In the genomic region with DNA sequence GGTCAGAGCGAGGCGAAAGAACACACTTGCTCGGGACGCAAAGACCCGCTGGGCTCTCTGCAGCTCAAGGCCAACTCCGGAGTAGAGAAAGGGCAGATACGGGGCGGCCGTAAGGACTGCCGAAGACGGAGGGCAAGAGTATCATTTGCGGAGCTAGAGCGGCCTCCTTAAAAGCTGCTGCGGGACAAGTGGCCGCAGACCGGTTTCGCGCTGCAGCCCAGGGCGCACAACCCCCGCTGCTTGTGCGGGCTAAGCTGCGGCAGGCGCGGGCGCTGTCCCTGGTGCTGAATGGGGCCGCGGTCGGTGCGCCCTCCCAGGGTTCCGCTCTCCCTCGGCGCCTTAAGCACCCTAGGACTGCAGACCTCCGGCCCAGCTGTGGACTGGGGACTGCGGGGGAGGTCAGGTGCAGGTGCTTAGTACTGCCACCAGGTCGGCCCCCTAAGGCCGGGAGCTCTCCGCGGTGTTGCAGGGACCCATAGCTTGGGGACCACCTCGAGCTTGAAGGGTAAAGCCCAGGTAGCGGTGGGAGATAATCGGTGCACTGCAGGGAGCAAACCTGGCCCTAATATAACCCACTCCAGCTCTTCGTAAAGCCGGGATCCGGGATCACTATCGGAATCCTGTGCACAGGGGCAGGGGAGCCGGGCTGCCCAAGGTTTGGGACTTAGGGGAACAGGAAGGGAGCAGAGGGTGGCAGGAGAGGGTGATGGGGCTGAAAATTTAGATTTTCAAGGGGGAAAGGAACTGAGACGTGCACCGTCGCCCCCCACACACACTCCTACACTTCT, we compare ENCODE assay signal across 9 mouse cellular contexts. TPM values are rescaled to one million over a fixed set of nuclear protein-coding genes. Genes with fewer than 3 reads are reported as not detected.
DNase-seq lines count a peak whose midpoint lies in the region; ATAC-seq lines count a peak whose summit lies in the region.
"Had no signal": no experiment of that assay in that cellular context is flagged by ENCODE, and none has a peak within 500 bp of the region (broad histone marks: within the 10 kb centered on the region; RNA-seq: fewer than 3 reads in every experiment).

No protein-coding gene starts in this region.

- peak overlapping the region; percentile 58; the same call in 1 of the 2 replicates for H3K27ac ChIP-seq in heart, embryonic 11.5 days (ENCODE audit: low read depth, low read length)
- H3K27ac ChIP-seq in neural tube, embryonic 15.5 days (replicated peaks), result peak overlapping the region; percentile 82

- H3K9me3 ChIP-seq in heart, embryonic 11.5 days (replicated peaks; ENCODE audit: control insufficient read depth, low read length), result no peaks in the 10 kb centered on the region
- no peaks in the 10 kb centered on the region for H3K9me3 ChIP-seq in neural tube, embryonic 15.5 days (replicated peaks)

- peaks cover 63% of the 10 kb centered on the region for H3K27me3 ChIP-seq in heart, embryonic 11.5 days (ENCODE audit: control insufficient read depth, insufficient read depth, low read length)
- peaks cover 3% of the 10 kb centered on the region; the same call in 1 of the 2 replicates for H3K27me3 ChIP-seq in neural tube, embryonic 15.5 days (replicated peaks)

- H3K36me3 ChIP-seq in heart, embryonic 11.5 days (ENCODE audit: control insufficient read depth, insufficient read depth, low read length), result no peaks in the 10 kb centered on the region
- H3K36me3 ChIP-seq in neural tube, embryonic 15.5 days, result no peaks in the 10 kb centered on the region

- DNase-seq in 3134 (ENCODE audit: extremely low read depth, insufficient read length, low spot score), result peak; percentile 20
- DNase-seq in adrenal gland, postnatal 10 days, result peak; percentile 86
- DNase-seq in embryo, embryonic 9.5 days (ENCODE audit: extremely low spot score), result peak; percentile 83
- DNase-seq in kidney, adult 9 months, result peak; percentile 20
- DNase-seq in lung, adult 18-20 months, result peak; percentile 23 to 48
- peak; percentile 55 for DNase-seq in urinary bladder, postnatal 25 days (ENCODE audit: low spot score)

- ATAC-seq in heart, embryonic 11.5 days (replicated peaks; ENCODE audit: insufficient number of reproducible peaks, low FRiP score, low TSS enrichment), result no peak; the same call in 1 of the 2 replicates
- peak; percentile 40 for ATAC-seq in neural tube, embryonic 15.5 days (ENCODE audit: low FRiP score)

- H3K9ac ChIP-seq in heart, embryonic 11.5 days (ENCODE audit: low read depth, low read length), result 0 out of 2 replicates have a peak overlapping the region, but pooled peaks have one; percentile 23
- peak overlapping the region; percentile 61 for H3K9ac ChIP-seq in neural tube, embryonic 15.5 days (replicated peaks)

- WGBS in heart, embryonic 11.5 days (ENCODE audit: insufficient replicate concordance), result 1% methylated on average over 48 of the region's 49 CpGs
- WGBS in neural tube, embryonic 15.5 days, result under 1% methylated on average over 49 of the region's 49 CpGs

- H3K4me1 ChIP-seq in heart, embryonic 11.5 days (ENCODE audit: control insufficient read depth, insufficient read depth, low read length), result peaks cover 21% of the 10 kb centered on the region
- H3K4me1 ChIP-seq in neural tube, embryonic 15.5 days, result peaks cover 56% of the 10 kb centered on the region

- H3K4me3 ChIP-seq in heart, embryonic 11.5 days (ENCODE audit: low read depth, low read length), result peak overlapping the region; percentile 60
- H3K4me3 ChIP-seq in neural tube, embryonic 15.5 days (replicated peaks), result peak overlapping the region; percentile 64

- peak overlapping the region; percentile 93 for H3K4me2 ChIP-seq in heart, embryonic 11.5 days
- H3K4me2 ChIP-seq in neural tube, embryonic 15.5 days, result peak overlapping the region; percentile 78

RNA-seq across cellular contexts. Expression of gene Prmt8, which starts 1.4 kb away (rescaled TPM):
- under 1 TPM; 0.12 to 0.15 TPM for total RNA-seq in adrenal gland, postnatal 10 days (2021)
- 1.4 and 1.7 TPM in 2 replicates for polyA plus RNA-seq in heart, embryonic 11.5 days (2014; fragmentation: Nextera tagmentation; extraction: Ambion mirVana)
- polyA plus RNA-seq in neural tube, embryonic 15.5 days (2015; fragmentation: Nextera tagmentation; extraction: Ambion mirVana), result 32.8 and 37.9 TPM in 2 replicates
- total RNA-seq: liver, adult 2 months had no signal
- polyA plus RNA-seq: liver, adult 2 months had no signal

Comparison
In these comparisons a context has a peak if more than half of its experiments do, and no peak if none do; other contexts are left out.
1. DNase-seq: peak in every context shown above with its lines; median percentile 86 in adrenal gland, postnatal 10 days; 83 in embryo, embryonic 9.5 days; 55 in urinary bladder, postnatal 25 days; 36 in lung, adult 18-20 months; 20 in 3134; 20 in kidney, adult 9 months.
2. RNA of gene Prmt8, which starts 1.4 kb away (polyA plus RNA-seq): 32.8 to 37.9 TPM in neural tube, embryonic 15.5 days; 1.4 to 1.7 TPM in heart, embryonic 11.5 days; every median in the first group is over 10 times any median in the second.